ENCODE assay signal across 28 mouse cellular contexts in the genomic region with DNA sequence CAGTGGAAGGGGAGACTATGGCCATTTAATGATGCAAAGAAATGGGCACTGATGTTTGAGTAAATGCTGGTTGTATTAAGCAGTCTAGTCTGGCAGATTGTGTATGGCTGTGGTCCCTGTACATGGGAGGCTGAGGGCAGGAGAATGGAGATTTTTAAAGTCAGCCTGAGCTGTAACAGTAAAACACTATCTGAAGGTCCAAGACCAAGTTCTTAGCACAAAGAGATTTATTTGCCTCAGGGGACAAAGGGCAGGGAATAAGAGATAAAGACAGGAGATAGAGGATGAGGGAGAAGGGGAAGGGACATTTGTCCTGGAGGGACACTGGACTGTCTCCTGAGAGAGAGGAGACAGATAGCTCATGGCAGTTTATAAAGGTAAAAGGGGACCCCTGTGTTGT. TPM values are rescaled to one million over a fixed set of nuclear protein-coding genes. Genes with fewer than 3 reads are reported as not detected.
DNase-seq lines count a peak whose midpoint lies in the region; ATAC-seq and TF ChIP-seq lines count a peak whose summit lies in the region.
"Had no signal": no experiment of that assay in that cellular context is flagged by ENCODE, and none has a peak within 500 bp of the region (broad histone marks: within the 10 kb centered on the region; RNA-seq: fewer than 3 reads in every experiment).

A gene (plus strand): TSS at position 325 of the 400 bp plus-strand sequence.

- H3K4me1 ChIP-seq in liver, adult 2 months (ENCODE audit: control insufficient read depth, insufficient read depth, low read length): peaks cover 8% of the 10 kb centered on the region; the same call in 1 of the 2 replicates
- H3K4me1 ChIP-seq in liver, embryonic 11.5 days (replicated peaks; ENCODE audit: control insufficient read depth, insufficient read depth, low read length): peaks cover 10% of the 10 kb centered on the region

- H3K4me3 ChIP-seq in liver, adult 2 months (ENCODE audit: insufficient read depth, low read depth, low read length): peak within 1 kb of the TSS; percentile 91
- H3K4me3 ChIP-seq in liver, embryonic 11.5 days (ENCODE audit: low read depth, low read length): no peak within 1 kb of the TSS
- H3K4me3 ChIP-seq: embryonic facial prominence, embryonic 10.5 days; embryonic facial prominence, embryonic 15.5 days; forebrain, embryonic 13.5 days; intestine, embryonic 15.5 days; kidney, embryonic 15.5 days; liver, embryonic 12.5 days; midbrain, embryonic 15.5 days; neural tube, embryonic 15.5 days had no signal

- peak within 1 kb of the TSS; percentile 93 for H3K9ac ChIP-seq in liver, adult 2 months (ENCODE audit: low read depth, low read length)
- no peak within 1 kb of the TSS for H3K9ac ChIP-seq in liver, embryonic 11.5 days (ENCODE audit: low read depth, low read length)
- H3K9ac ChIP-seq: embryonic facial prominence, embryonic 15.5 days; forebrain, embryonic 13.5 days; intestine, embryonic 15.5 days; kidney, embryonic 15.5 days; liver, embryonic 12.5 days; midbrain, embryonic 15.5 days; neural tube, embryonic 15.5 days had no signal

- TF ChIP-seq POLR2A in liver, adult 2 months (IDR thresholded peaks at IDR 0.05; ENCODE audit: extremely low read depth, insufficient read depth, low read length): no peak

- DNase-seq in liver, adult 2 months (ENCODE audit: extremely low read depth, low read depth, low spot score): peak; percentile 59
- DNase-seq in liver, embryonic 11.5 days (ENCODE audit: low spot score): no peak
- DNase-seq in thymus, postnatal 0 days (ENCODE audit: low spot score): no peak
- DNase-seq in thymus, postnatal 4 days: no peak
- DNase-seq in adrenal gland, adult (ENCODE audit: inconsistent age in 2 of 2, low spot score in 1 of 2): no peak
- DNase-seq in adrenal gland, adult 18-20 months (ENCODE audit: low spot score in 2 of 2): no peak
- DNase-seq: adrenal gland, adult 2 months; adrenal gland, postnatal 36 days; cerebellum, adult 2 months; cerebellum, postnatal 25 days; gastrocnemius, postnatal 10 days; kidney, postnatal 25 days; lung, adult 18-20 months; lung, postnatal 10 days; right cerebral cortex, postnatal 4 days had no signal

- H3K27me3 ChIP-seq in liver, adult 2 months (ENCODE audit: control insufficient read depth, insufficient read depth, low read length): no peaks in the 10 kb centered on the region
- H3K27me3 ChIP-seq in liver, embryonic 11.5 days (replicated peaks; ENCODE audit: control insufficient read depth, insufficient read depth, low read length): peaks cover 8% of the 10 kb centered on the region
- H3K27me3 ChIP-seq: embryonic facial prominence, embryonic 15.5 days; Patski had no signal

- H3K36me3 ChIP-seq in liver, adult 2 months (ENCODE audit: control insufficient read depth, insufficient read depth, low read length): 0 out of 2 replicates have a peak, but pooled peaks cover 1% of the 10 kb centered on the region
- no peaks in the 10 kb centered on the region for H3K36me3 ChIP-seq in liver, embryonic 11.5 days (ENCODE audit: control insufficient read depth, insufficient read depth, low read length)
- H3K36me3 ChIP-seq: embryonic facial prominence, embryonic 10.5 days; embryonic facial prominence, embryonic 15.5 days; intestine, embryonic 15.5 days; kidney, embryonic 15.5 days; liver, embryonic 12.5 days; midbrain, embryonic 15.5 days; neural tube, embryonic 15.5 days had no signal

- H3K9me3 ChIP-seq in liver, embryonic 11.5 days (ENCODE audit: control insufficient read depth, low read length): no peaks in the 10 kb centered on the region
- H3K9me3 ChIP-seq: embryonic facial prominence, embryonic 10.5 days; embryonic facial prominence, embryonic 15.5 days; forebrain, embryonic 13.5 days; intestine, embryonic 15.5 days; kidney, embryonic 15.5 days; liver, embryonic 12.5 days; midbrain, embryonic 15.5 days; neural tube, embryonic 15.5 days had no signal

- peaks cover 10% of the 10 kb centered on the region; the same call in 1 of the 2 replicates for H3K79me2 ChIP-seq in liver, adult 2 months (ENCODE audit: control insufficient read depth, insufficient read depth, low read length)

- ATAC-seq in liver, embryonic 11.5 days (replicated peaks; ENCODE audit: low FRiP score): no peak
- no peak for ATAC-seq in inflammation-experienced regulatory T-cells, adult 6 months
- ATAC-seq: forebrain, embryonic 13.5 days; hindbrain, embryonic 16.5 days; intestine, embryonic 15.5 days; liver, embryonic 12.5 days; midbrain, embryonic 15.5 days; Patski had no signal

- no peak within 1 kb of the TSS for H3K4me2 ChIP-seq in liver, embryonic 11.5 days
- H3K4me2 ChIP-seq: embryonic facial prominence, embryonic 15.5 days; forebrain, embryonic 13.5 days; intestine, embryonic 15.5 days; kidney, embryonic 15.5 days; liver, embryonic 12.5 days; midbrain, embryonic 15.5 days; neural tube, embryonic 15.5 days had no signal

- H3K27ac ChIP-seq in liver, adult 2 months (replicated peaks; ENCODE audit: insufficient read depth, low read depth, low read length): peak within 1 kb of the TSS; percentile 95
- no peak within 1 kb of the TSS for H3K27ac ChIP-seq in liver, embryonic 11.5 days (ENCODE audit: low read depth, low read length)
- H3K27ac ChIP-seq: embryonic facial prominence, embryonic 10.5 days; embryonic facial prominence, embryonic 15.5 days; forebrain, embryonic 13.5 days; intestine, embryonic 15.5 days; kidney, embryonic 15.5 days; liver, embryonic 12.5 days; macrophage; midbrain, embryonic 15.5 days; neural tube, embryonic 15.5 days had no signal

- no peak for TF ChIP-seq CTCF in liver, adult 2 months (IDR thresholded peaks at IDR 0.05; ENCODE audit: low read depth, low read length)

RNA-seq across cellular contexts. Expression of the gene that starts here (rescaled TPM):
- total RNA-seq in liver, adult 2 months (2014; rRNA removed): 17.6 and 21.8 TPM in 2 replicates
- polyA plus RNA-seq in liver, adult 2 months (2012; rRNA removed): 25.2 and 25.8 TPM in 2 replicates
- 0.26 and 0.29 TPM in 2 replicates for polyA plus RNA-seq in liver, embryonic 11.5 days (2014; fragmentation: Nextera tagmentation; extraction: Ambion mirVana)
- polyA plus RNA-seq in thymus, postnatal 0 days (2015; fragmentation: Nextera tagmentation; extraction: Ambion mirVana): 40.0 and 43.5 TPM in 2 replicates
- polyA plus RNA-seq in inflammation-experienced regulatory T-cells, adult 6 months (2017; shearing (Covaris generic)): 100 to 1,000 TPM in 2 of 3 experiments, 10 to 100 TPM in 1; 45.3 to 127 (median 108) TPM
- under 1 TPM; 0.22 to 0.23 TPM for total RNA-seq in adrenal gland, adult 18-20 months (2021)
- total RNA-seq: adrenal gland, adult 2 months; MEL had no signal
- polyA plus RNA-seq: forebrain, embryonic 13.5 days; hindbrain, embryonic 16.5 days; midbrain, embryonic 15.5 days had no signal

Comparison
In these comparisons a context has a peak if more than half of its experiments do, and no peak if none do; other contexts are left out.
1. RNA of the gene that starts here (total RNA-seq): 17.6 to 21.8 TPM in liver, adult 2 months; 0.22 to 0.23 TPM in adrenal gland, adult 18-20 months; every median in the first group is over 10 times any median in the second.
2. RNA of the gene that starts here (polyA plus RNA-seq): 45.3 to 127 TPM in inflammation-experienced regulatory T-cells, adult 6 months, 40.0 to 43.5 TPM in thymus, postnatal 0 days and 25.2 to 25.8 TPM in liver, adult 2 months; 0.26 to 0.29 TPM in liver, embryonic 11.5 days; every median in the first group is over 10 times any median in the second.